Mouse (Mus musculus) midbrain, embryonic 15.5 days (tissue): ENCODE results near the gene Kpnb1. TPM values are rescaled to one million over a fixed set of nuclear protein-coding genes. Genes with fewer than 3 reads are reported as not detected.

Source experiments
- ATAC-seq: fragments of 200-750 bp; cut with Nextera tagmentation; replicated peaks from 2 replicates; pipeline ENCODE4 v1.8.0; 2017; ENCODE audit warnings: moderate TSS enrichment
- H3K27ac ChIP-seq: fragments of 300-500 bp; sonication (generic); 2 replicates; pipeline ENCODE4 v1.5.1; 2015; ENCODE audit warnings: mild to moderate bottlenecking, inconsistent platforms
- H3K27me3 ChIP-seq: fragments of 300-500 bp; sonication (generic); replicated peaks from 2 replicates; pipeline ENCODE4 v1.6.1; 2015; ENCODE audit warnings: inconsistent platforms
- H3K36me3 ChIP-seq: fragments of 300-500 bp; sonication (generic); replicated peaks from 2 replicates; pipeline ENCODE4 v1.6.1; 2015; ENCODE audit warnings: inconsistent platforms
- H3K4me1 ChIP-seq: fragments of 300-500 bp; sonication (generic); 2 replicates; pipeline ENCODE4 v1.6.1; 2015; ENCODE audit warnings: inconsistent platforms
- H3K4me2 ChIP-seq: fragments of 300-500 bp; sonication (generic); 2 replicates; pipeline ENCODE4 v1.6.1; 2015; ENCODE audit warnings: inconsistent platforms, mild to moderate bottlenecking, moderate library complexity
- H3K4me3 ChIP-seq: fragments of 300-500 bp; sonication (generic); 2 replicates; pipeline ENCODE4 v1.5.1; 2015; ENCODE audit warnings: mild to moderate bottlenecking, inconsistent platforms
- H3K9ac ChIP-seq: fragments of 300-500 bp; sonication (generic); 2 replicates; pipeline ENCODE4 v1.6.1; 2015; ENCODE audit warnings: mild to moderate bottlenecking, inconsistent platforms
- H3K9me3 ChIP-seq: fragments of 300-500 bp; sonication (generic); 2 replicates; pipeline ENCODE4 v1.6.1; 2016; ENCODE audit warnings: inconsistent platforms
- whole genome bisulfite sequencing: fragments of 180-500 bp; shearing (Covaris S2); methylation state at CpG from one replicate; pipeline ENCODE4 v1.1.7; 2015; ENCODE audit warnings: mixed read lengths; 5-methylcytosine and 5-hydroxymethylcytosine counted together
- polyA plus RNA-seq: library from polyadenylated mRNA; unstranded; fragments of >200 nt; fragmentation: Nextera tagmentation; extraction: Ambion mirVana; gene quantifications from 2 replicates; pipeline ENCODE4 v1.2.1, GENCODE M21; 2015

Kpnb1 gene
- polyA plus RNA-seq, 1 experiment from 2014 or later, result 33.8 TPM

DNA sequence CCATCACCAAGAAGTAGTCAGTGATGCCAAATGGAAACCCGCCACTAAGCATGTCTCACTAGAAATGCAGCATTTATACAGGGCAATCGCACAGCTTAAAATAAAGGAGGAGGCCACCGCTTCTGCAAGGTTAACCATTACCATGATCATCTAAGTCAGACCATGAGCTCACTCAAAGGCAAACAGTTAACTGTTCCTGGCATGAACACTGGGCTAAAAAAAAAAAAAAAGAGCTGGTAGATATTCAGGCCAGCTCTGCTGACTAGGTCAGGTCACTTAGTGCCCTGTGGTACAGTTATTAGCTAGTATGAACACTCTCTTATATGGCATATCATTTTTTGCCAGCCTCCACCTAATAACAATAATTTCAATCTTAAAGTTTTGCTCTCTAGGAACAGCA, 5.2 kb downstream of the Kpnb1 start:
- H3K9me3 ChIP-seq, result no peaks in the 10 kb centered on the region
- H3K4me2 ChIP-seq, result no peak overlapping the region
- H3K27ac ChIP-seq, result no peak overlapping the region
- peaks cover 30% of the 10 kb centered on the region for H3K4me1 ChIP-seq
- H3K36me3 ChIP-seq, result peaks cover 50% of the 10 kb centered on the region
- no peaks in the 10 kb centered on the region for H3K27me3 ChIP-seq
- H3K4me3 ChIP-seq, result no peak overlapping the region
- 89% methylated on average over 3 of the region's 3 CpGs for WGBS
- ATAC-seq, result no peak
- no peak overlapping the region for H3K9ac ChIP-seq

DNA sequence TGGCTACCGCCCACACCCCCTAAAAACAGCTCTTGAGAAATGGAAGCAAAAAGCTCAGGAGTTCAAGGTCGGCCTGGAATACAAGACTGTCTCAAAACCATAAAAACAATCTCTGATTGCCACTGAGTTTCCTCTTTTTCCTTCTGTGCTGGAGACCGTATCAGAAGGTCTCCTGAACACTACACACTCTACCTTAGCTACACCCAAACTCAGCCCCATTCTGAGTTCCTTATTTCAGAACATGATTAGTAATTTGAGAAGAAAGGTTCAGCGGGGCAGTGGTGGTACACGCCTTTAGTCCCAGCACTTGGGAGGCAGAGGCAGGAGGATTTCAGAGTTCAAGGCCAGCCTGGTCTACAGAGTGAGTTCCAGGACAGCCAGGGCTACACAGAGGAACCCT, 6.6 kb downstream of the Kpnb1 start:
- no peak for ATAC-seq
- Histone ChIP-seq H3K36me3 (peaks cover 61% of the 10 kb centered on the region), H3K27ac (no peak overlapping the region), H3K4me1 (peaks cover 24% of the 10 kb centered on the region), H3K4me2 (no peak overlapping the region), H3K4me3 (no peak overlapping the region), H3K9me3 (no peaks in the 10 kb centered on the region), H3K9ac (no peak overlapping the region), H3K27me3 (no peaks in the 10 kb centered on the region)
- WGBS, result 89% methylated on average over 5 of the region's 5 CpGs

DNA sequence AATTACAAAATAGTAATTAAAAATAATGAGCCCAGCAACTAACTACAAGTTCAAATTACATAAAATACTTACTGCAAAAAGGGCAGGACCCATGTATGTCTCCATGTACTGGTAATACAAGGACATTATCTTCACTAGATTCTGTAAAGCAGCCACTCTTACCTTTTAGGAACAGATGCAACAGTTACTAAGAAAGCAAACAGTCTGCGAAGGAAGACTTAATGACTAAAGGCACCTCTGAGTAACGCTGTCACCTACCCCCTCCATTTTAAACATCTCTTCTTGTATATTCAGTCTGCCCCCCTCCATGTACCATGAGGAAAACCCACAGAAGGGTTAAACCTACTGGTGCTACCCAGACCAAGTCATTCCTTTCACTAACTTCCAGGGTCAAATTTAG, 9.5 kb downstream of the Kpnb1 start:
- 99% methylated on average over 2 of the region's 2 CpGs for WGBS
- Histone ChIP-seq H3K9me3 (no peaks in the 10 kb centered on the region), H3K4me1 (0 out of 2 replicates have a peak, but pooled peaks cover 5% of the 10 kb centered on the region), H3K36me3 (peaks cover 82% of the 10 kb centered on the region), H3K4me2 (no peak overlapping the region), H3K27ac (no peak overlapping the region), H3K27me3 (no peaks in the 10 kb centered on the region), H3K4me3 (no peak overlapping the region), H3K9ac (no peak overlapping the region)
- no peak for ATAC-seq

DNA sequence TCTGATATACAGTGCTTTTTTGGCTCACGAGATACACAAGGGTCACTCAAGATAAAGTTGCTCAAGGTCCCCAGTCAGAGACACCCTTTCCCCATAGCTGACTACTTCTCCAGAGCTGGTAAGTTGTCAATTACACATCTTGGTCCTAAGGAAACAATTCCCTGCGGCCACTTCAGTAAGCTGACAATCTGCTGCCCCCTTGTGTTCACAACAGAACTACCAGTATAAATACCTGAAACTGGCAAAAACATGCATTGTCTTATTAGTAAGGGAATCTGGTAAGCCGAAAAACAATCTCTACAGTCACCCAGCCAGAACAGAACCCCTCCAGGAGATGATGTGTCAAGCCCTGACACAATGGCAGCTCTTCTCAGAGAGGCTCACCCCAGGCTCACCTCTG, 10.8 kb downstream of the Kpnb1 start:
- H3K4me2 ChIP-seq, result no peak overlapping the region
- no peak overlapping the region for H3K9ac ChIP-seq
- H3K4me3 ChIP-seq, result no peak overlapping the region
- no peak for ATAC-seq
- no peak overlapping the region for H3K27ac ChIP-seq
- no peaks in the 10 kb centered on the region for H3K27me3 ChIP-seq
- H3K9me3 ChIP-seq, result no peaks in the 10 kb centered on the region
- H3K4me1 ChIP-seq, result no peaks in the 10 kb centered on the region
- H3K36me3 ChIP-seq, result peaks cover 81% of the 10 kb centered on the region
- 46% methylated on average over 3 of the region's 3 CpGs for WGBS

DNA sequence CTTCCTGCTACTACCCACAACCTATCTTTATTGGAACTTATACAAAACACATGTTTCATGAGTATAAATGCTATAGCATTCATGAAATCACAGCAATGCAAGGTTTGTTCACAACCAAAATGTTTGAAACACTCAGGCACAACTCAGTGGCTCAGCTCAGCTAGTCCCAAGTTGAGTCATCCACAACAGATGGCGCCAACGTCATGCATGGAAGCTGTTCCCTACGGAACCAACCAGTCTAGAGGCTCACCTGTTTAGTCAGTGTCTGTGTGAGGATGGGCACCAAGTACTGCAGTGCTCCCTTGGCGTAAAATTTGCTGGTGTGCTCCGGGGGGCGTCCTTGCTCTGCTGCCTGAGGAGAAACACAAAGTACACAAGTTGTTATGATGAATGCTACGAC, 12.2 kb downstream of the Kpnb1 start:
- no peaks in the 10 kb centered on the region for H3K9me3 ChIP-seq
- H3K36me3 ChIP-seq, result peaks cover 80% of the 10 kb centered on the region
- H3K27me3 ChIP-seq, result no peaks in the 10 kb centered on the region
- no peak overlapping the region for H3K9ac ChIP-seq
- H3K4me1 ChIP-seq, result no peaks in the 10 kb centered on the region
- no peak for ATAC-seq
- 97% methylated on average over 7 of the region's 7 CpGs for WGBS
- no peak overlapping the region for H3K27ac ChIP-seq
- H3K4me2 ChIP-seq, result no peak overlapping the region
- no peak overlapping the region for H3K4me3 ChIP-seq

DNA sequence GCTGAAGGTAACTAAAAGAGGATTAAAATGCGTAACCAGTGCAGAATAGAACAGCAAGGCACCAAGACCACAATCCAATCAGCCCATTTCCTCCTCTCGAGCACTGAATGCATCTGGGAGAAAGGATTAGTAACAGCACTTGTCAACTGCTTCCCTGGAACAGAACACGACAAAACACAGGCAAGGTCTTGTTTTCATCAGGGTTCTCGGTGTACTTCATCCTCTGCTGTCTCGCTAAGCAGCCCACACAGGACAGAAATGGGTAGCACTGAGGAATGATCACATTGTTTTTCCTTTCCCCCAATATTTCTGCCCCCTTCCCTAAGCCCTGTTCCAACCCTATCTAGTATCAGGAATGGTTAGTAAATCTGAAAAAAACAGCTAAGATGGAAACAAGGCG, 27.3 kb downstream of the Kpnb1 start:
- Histone ChIP-seq H3K4me2 (no peak overlapping the region), H3K9me3 (no peaks in the 10 kb centered on the region), H3K4me1 (no peaks in the 10 kb centered on the region), H3K27ac (no peak overlapping the region; the same call in 1 of the 2 replicates), H3K4me3 (no peak overlapping the region), H3K27me3 (no peaks in the 10 kb centered on the region), H3K36me3 (peaks cover 59% of the 10 kb centered on the region), H3K9ac (no peak overlapping the region)
- no peak for ATAC-seq
- WGBS, result 35% methylated on average over 6 of the region's 6 CpGs

DNA sequence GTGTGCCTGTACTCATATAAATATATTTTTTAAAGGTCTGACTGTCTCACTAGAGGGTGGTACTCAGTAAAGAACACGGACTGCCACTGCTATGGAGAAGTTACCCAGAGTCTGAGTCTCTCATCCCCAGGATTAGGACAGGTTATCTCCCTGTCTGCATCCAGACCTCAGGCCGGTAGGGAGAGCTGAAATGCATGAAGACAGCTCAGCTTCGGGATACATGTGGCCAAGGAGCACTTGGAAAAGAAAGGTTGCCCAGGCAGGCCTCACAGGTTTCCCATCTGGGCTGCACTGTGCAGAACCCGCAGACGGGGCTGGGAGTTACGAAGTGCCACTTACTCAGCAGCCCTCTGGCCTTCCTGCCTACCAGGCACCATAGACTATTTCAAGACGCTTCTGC, 30.7 kb downstream of the Kpnb1 start:
- Histone ChIP-seq H3K4me3 (no peak overlapping the region), H3K27ac (no peak overlapping the region), H3K36me3 (peaks cover 29% of the 10 kb centered on the region), H3K9me3 (no peaks in the 10 kb centered on the region), H3K27me3 (no peaks in the 10 kb centered on the region), H3K4me1 (peaks cover 11% of the 10 kb centered on the region), H3K9ac (no peak overlapping the region), H3K4me2 (no peak overlapping the region)
- no peak for ATAC-seq
- 75% methylated on average over 7 of the region's 7 CpGs for whole genome bisulfite sequencing

DNA sequence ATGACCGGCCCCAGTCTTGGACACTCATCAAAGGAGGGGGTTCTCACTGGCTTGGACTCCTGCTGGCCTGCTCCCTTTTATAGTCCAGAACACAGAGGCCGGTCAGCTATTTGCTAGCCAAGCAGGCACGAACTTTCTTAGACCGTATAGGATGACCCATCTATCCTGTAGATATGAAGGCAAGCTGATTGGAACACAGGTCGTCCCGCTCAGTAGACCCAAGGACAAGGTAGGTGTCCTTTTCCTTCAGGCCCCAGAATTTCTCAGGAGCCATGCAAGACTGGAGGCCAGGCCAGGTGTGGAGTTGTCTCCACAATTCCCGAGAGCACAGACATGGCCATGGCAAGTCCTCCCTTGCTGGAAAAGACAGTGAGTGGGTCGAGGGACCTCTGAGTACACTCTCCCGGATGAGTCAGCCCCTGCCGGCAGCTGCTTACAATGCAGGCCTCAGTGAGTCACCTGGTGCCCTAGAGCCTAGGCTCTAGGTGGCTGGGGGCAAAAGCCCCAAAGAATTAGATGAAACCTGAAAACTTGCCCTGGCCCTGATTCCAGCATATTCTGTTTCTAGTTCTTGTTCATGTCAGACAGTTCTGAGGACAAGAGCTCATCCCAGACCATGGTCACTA, 34.9 kb downstream of the Kpnb1 start:
- H3K4me2 ChIP-seq, result peak overlapping the region; percentile 78
- H3K27ac ChIP-seq, result 0 out of 2 replicates have a peak overlapping the region, but pooled peaks have one; percentile 95
- H3K27me3 ChIP-seq, result no peaks in the 10 kb centered on the region
- H3K9me3 ChIP-seq, result no peaks in the 10 kb centered on the region
- H3K4me1 ChIP-seq, result peaks cover 29% of the 10 kb centered on the region
- peak overlapping the region; percentile 75; the same call in 1 of the 2 replicates for H3K4me3 ChIP-seq
- WGBS, result 15% methylated on average over 10 of the region's 10 CpGs
- H3K9ac ChIP-seq, result peak overlapping the region; percentile 78; the same call in 1 of the 2 replicates
- 0 out of 2 replicates have a peak, but pooled peaks cover 3% of the 10 kb centered on the region for H3K36me3 ChIP-seq
- no peak for ATAC-seq

DNA sequence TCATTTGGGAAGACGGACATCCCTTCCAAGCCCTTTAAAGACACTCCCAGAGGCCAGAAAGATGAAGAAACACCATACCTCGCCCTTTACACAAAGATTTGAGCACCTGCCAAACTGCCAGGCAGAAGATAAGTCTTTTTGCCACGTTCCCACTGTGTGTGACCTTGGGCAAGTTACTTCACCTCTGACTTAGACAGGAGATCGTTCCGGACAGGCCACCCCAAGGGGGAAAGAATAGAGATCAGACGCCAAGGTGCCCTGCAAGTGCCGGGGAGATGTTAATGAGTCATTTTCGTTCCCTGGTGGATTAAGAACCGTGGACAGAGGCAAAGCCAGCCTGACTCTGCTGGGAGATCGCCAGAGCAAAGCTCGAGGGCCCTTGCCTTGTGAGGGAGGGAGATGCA, 35.7 kb downstream of the Kpnb1 start:
- peaks cover 29% of the 10 kb centered on the region for H3K4me1 ChIP-seq
- H3K36me3 ChIP-seq, result no peaks in the 10 kb centered on the region; the same call in 1 of the 2 replicates
- H3K27me3 ChIP-seq, result no peaks in the 10 kb centered on the region
- no peak for ATAC-seq
- under 1% methylated on average over 11 of the region's 11 CpGs for WGBS
- peak overlapping the region; percentile 78 for H3K4me2 ChIP-seq
- no peaks in the 10 kb centered on the region for H3K9me3 ChIP-seq
- H3K27ac ChIP-seq, result peak overlapping the region; percentile 95
- peak overlapping the region; percentile 75 for H3K4me3 ChIP-seq
- H3K9ac ChIP-seq, result peak overlapping the region; percentile 78

DNA sequence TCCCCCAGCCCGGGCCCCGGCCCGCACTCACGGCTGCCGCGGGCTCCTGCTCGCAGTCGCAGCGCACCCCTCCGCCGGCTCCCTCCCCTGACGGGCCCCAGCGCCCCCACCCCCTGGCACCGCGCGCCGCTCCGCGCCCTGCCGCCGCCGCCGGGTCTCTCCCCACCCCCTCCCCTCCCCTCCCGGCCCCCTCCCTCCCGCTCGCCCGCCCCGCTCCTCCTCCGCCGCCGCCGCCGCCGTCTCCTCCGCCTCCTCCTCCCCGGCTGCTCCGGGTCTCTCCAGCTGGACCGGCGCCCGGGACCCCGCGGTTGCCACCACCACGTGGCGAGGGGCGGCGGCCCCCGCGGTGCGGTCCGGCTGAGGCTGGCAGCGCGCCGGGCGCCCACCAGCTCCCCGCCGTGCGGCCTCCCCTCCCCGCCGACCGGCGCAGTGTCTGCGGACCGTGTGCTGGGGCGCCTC, 36.3 kb downstream of the Kpnb1 start, which contains the start of gene Tbkbp1:
Tbkbp1 (minus strand) TSS at position 153 of the 459 bp plus-strand sequence.
- peak; percentile 25 for ATAC-seq
- H3K27ac ChIP-seq, result peak within 1 kb of the TSS; percentile 95
- H3K9me3 ChIP-seq, result no peaks in the 10 kb centered on the region
- WGBS, result under 1% methylated on average over 34 of the region's 64 CpGs
- H3K36me3 ChIP-seq, result no peaks in the 10 kb centered on the region; the same call in 1 of the 2 replicates
- H3K27me3 ChIP-seq, result no peaks in the 10 kb centered on the region
- peak within 1 kb of the TSS; percentile 78 for H3K9ac ChIP-seq
- H3K4me3 ChIP-seq, result peak within 1 kb of the TSS; percentile 75
- H3K4me1 ChIP-seq, result peaks cover 29% of the 10 kb centered on the region
- H3K4me2 ChIP-seq, result peak within 1 kb of the TSS; percentile 78

DNA sequence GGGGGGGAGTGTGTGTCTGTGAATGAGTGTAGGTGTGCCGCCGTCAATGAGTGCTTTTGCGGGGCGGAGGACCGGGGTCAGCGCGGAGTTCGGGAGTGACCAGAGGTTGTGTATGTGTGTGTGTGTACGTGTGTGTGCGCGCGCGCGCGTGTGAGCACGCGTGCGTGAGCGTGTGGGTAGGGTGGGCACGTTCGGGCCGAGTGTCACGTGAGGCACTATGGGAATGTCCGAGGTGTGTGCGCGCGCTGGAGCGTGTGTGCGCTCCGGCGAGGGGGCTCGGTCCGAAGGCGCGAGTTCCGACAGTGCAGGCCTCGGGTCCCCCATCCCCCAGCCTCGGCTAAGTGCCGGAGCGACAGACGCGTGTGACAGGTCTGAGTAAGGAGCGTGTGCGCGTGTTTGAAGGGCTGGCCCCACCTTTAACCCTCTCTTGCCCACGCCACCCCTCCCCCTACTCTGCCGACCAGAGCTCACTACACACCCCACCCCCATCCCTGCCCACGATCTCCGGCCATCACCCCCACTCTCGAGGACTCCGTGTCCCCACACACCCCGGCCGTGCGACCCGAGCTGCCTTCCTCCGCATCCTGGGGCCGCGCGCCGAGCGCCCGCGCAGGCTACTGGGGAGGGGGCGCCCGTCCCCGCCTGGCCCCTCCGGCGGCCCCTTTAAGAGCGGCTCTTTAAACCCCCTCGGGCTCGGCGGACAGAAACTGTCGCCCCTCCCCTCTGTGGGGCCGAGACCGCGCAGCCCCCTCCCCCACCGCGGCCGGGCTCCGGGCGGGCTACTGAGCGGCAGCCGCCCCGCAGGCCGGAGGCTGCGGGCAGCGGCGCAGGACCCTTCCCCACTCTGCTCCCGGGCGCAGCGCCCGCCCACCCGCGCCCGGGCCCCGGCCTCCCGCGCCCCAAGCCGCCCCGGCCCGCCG, 37.0 kb downstream of the Kpnb1 start:
- Histone ChIP-seq H3K27ac (peak overlapping the region; percentile 95), H3K4me2 (peak overlapping the region; percentile 78), H3K9me3 (no peaks in the 10 kb centered on the region)

DNA sequence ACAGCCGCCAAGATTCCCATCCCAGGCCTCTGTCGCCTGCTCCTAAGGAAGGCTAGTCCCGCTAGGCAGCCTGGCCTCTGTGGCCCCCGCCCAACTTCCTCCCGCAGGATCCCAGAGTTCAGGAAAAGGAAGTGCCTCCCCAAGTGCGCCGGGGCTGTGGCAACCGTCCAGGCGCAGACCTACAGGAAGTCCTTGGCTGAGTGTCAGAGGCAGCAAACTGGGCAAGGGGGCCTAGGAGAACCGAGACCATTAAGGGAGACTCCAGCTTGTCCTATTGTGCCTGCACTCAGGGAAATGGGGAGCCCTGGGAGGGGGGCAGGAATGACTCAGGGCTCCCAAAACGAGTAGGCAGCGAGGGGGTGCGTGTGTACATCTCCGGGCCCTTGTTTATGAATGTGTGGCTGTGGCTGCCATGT, 37.7 kb downstream of the Kpnb1 start:
- Histone ChIP-seq H3K9ac (peak overlapping the region; percentile 78), H3K4me3 (peak overlapping the region; percentile 75), H3K27ac (peak overlapping the region; percentile 95), H3K4me1 (peaks cover 29% of the 10 kb centered on the region), H3K36me3 (peaks cover 4% of the 10 kb centered on the region; the same call in 1 of the 2 replicates), H3K27me3 (no peaks in the 10 kb centered on the region), H3K9me3 (no peaks in the 10 kb centered on the region), H3K4me2 (peak overlapping the region; percentile 78)
- WGBS, result 5% methylated on average over 14 of the region's 14 CpGs
- ATAC-seq, result peak; percentile 24

More for the DNA sequence above, 37.0 kb downstream of the Kpnb1 start:
- Histone ChIP-seq H3K9ac (peak overlapping the region; percentile 78), H3K4me3 (peak overlapping the region; percentile 75), H3K27me3 (no peaks in the 10 kb centered on the region), H3K36me3 (peaks cover 1% of the 10 kb centered on the region; the same call in 1 of the 2 replicates), H3K4me1 (peaks cover 29% of the 10 kb centered on the region)
- WGBS, result under 1% methylated on average over 93 of the region's 102 CpGs
- ATAC-seq, result peak; percentile 86
